19 mouse cellular contexts compared by ENCODE assay signal in genomic region chr4:123385028-123385427, GRCm38 (mm10). TPM values are rescaled to one million over a fixed set of nuclear protein-coding genes. Genes with fewer than 3 reads are reported as not detected.
DNase-seq lines count a peak whose midpoint lies in the region; ATAC-seq and TF ChIP-seq lines count a peak whose summit lies in the region.
"Had no signal": no experiment of that assay in that cellular context is flagged by ENCODE, and none has a peak within 500 bp of the region (broad histone marks: within the 10 kb centered on the region; RNA-seq: fewer than 3 reads in every experiment).

No protein-coding gene starts in this region.

- peak overlapping the region; percentile 46 for H3K27ac ChIP-seq in layer of hippocampus, adult 2 months
- H3K27ac ChIP-seq in hindbrain, embryonic 11.5 days (ENCODE audit: low read depth, low read length), result peak overlapping the region; percentile 75
- H3K27ac ChIP-seq in hindbrain, embryonic 16.5 days (ENCODE audit: low read depth, low read length), result peak overlapping the region; percentile 59; the same call in 1 of the 2 replicates
- H3K27ac ChIP-seq in neural tube, embryonic 13.5 days (replicated peaks), result peak overlapping the region; percentile 69

- H3K4me2 ChIP-seq in hindbrain, embryonic 11.5 days (replicated peaks; ENCODE audit: low read depth, low read length), result no peak overlapping the region
- H3K4me2 ChIP-seq in hindbrain, embryonic 16.5 days (ENCODE audit: low read length), result no peak overlapping the region
- no peak overlapping the region for H3K4me2 ChIP-seq in neural tube, embryonic 13.5 days

- no peaks in the 10 kb centered on the region for H3K27me3 ChIP-seq in hindbrain, embryonic 11.5 days (ENCODE audit: control insufficient read depth, insufficient read depth, low read length)
- no peaks in the 10 kb centered on the region for H3K27me3 ChIP-seq in hindbrain, embryonic 16.5 days (replicated peaks; ENCODE audit: control insufficient read depth, insufficient read depth, low read length)
- no peaks in the 10 kb centered on the region for H3K27me3 ChIP-seq in neural tube, embryonic 13.5 days

- peaks cover 27% of the 10 kb centered on the region for H3K36me3 ChIP-seq in hindbrain, embryonic 11.5 days (ENCODE audit: control insufficient read depth, insufficient read depth, low read length)
- peaks cover 40% of the 10 kb centered on the region for H3K36me3 ChIP-seq in hindbrain, embryonic 16.5 days (ENCODE audit: control insufficient read depth, insufficient read depth, low read length)
- H3K36me3 ChIP-seq in neural tube, embryonic 13.5 days, result peaks cover 91% of the 10 kb centered on the region

- ATAC-seq in hindbrain, embryonic 11.5 days (ENCODE audit: low FRiP score), result peak; percentile 57; the same call in 1 of the 2 replicates
- peak; percentile 63 for ATAC-seq in hindbrain, embryonic 16.5 days
- no peak for ATAC-seq in neural tube, embryonic 13.5 days (ENCODE audit: low read depth)
- ATAC-seq: lung, postnatal 0 days had no signal

- 30% methylated on average over 1 of the region's 1 CpGs for WGBS in hindbrain, embryonic 11.5 days
- 18% methylated on average over 1 of the region's 1 CpGs for WGBS in hindbrain, embryonic 16.5 days
- 21% methylated on average over 1 of the region's 1 CpGs for WGBS in neural tube, embryonic 13.5 days

- H3K9me3 ChIP-seq in hindbrain, embryonic 11.5 days (ENCODE audit: control insufficient read depth, low read length), result no peaks in the 10 kb centered on the region
- H3K9me3 ChIP-seq in hindbrain, embryonic 16.5 days (ENCODE audit: control insufficient read depth, low read length), result no peaks in the 10 kb centered on the region
- H3K9me3 ChIP-seq in neural tube, embryonic 13.5 days, result no peaks in the 10 kb centered on the region

- no peak overlapping the region for H3K9ac ChIP-seq in hindbrain, embryonic 11.5 days (ENCODE audit: low read depth, low read length)
- H3K9ac ChIP-seq in hindbrain, embryonic 16.5 days (ENCODE audit: low read depth, low read length), result no peak overlapping the region
- H3K9ac ChIP-seq in neural tube, embryonic 13.5 days, result no peak overlapping the region

- no peak for TF ChIP-seq CTCF in layer of hippocampus, adult 2 months (conservative IDR thresholded peaks at IDR 0.05)

- no peak for DNase-seq in layer of hippocampus, adult 2 months (ENCODE audit: low spot score in 2 of 2)
- DNase-seq in layer of hippocampus, adult 9-11 months, result no peak
- no peak for DNase-seq in hindbrain, embryonic 11.5 days (ENCODE audit: low spot score)
- no peak for DNase-seq in gastrocnemius, postnatal 10 days
- no peak for DNase-seq in retina, embryonic 14.5 days (ENCODE audit: low spot score)
- DNase-seq: adrenal gland, postnatal 36 days; cerebellum, adult 18-20 months; kidney, adult 11 months; left cerebral cortex, postnatal 4 days; liver; right cerebral cortex, postnatal 25 days; thymus, adult 2 months had no signal

- H3K4me1 ChIP-seq in hindbrain, embryonic 11.5 days (replicated peaks; ENCODE audit: control insufficient read depth, insufficient read depth, low read length), result no peaks in the 10 kb centered on the region
- H3K4me1 ChIP-seq in hindbrain, embryonic 16.5 days (ENCODE audit: control insufficient read depth, insufficient read depth, low read depth, low read length), result no peaks in the 10 kb centered on the region
- H3K4me1 ChIP-seq in neural tube, embryonic 13.5 days (replicated peaks), result peaks cover 3% of the 10 kb centered on the region; the same call in 1 of the 2 replicates

- no peak overlapping the region for H3K4me3 ChIP-seq in layer of hippocampus, adult 2 months
- H3K4me3 ChIP-seq in hindbrain, embryonic 11.5 days (ENCODE audit: low read depth, low read length), result no peak overlapping the region
- no peak overlapping the region for H3K4me3 ChIP-seq in hindbrain, embryonic 16.5 days (ENCODE audit: low read length)
- no peak overlapping the region for H3K4me3 ChIP-seq in neural tube, embryonic 13.5 days

RNA-seq across cellular contexts. Expression of gene Bmp8a, which starts 42.0 kb away (rescaled TPM):
- total RNA-seq in layer of hippocampus, adult 2 months (2021), result under 1 TPM in 1 of 2 experiments, not detected in 1; 0.15 TPM
- polyA plus RNA-seq in hindbrain, embryonic 11.5 days (2014; fragmentation: Nextera tagmentation; extraction: Ambion mirVana), result 0.06 and 0.13 TPM in 2 replicates
- polyA plus RNA-seq in hindbrain, embryonic 16.5 days (2015; fragmentation: Nextera tagmentation; extraction: Ambion mirVana), result 0.22 and 0.26 TPM in 2 replicates
- 0.28 and 0.33 TPM in 2 replicates for polyA plus RNA-seq in neural tube, embryonic 13.5 days (2015; fragmentation: Nextera tagmentation; extraction: Ambion mirVana)
- under 1 TPM in 1 of 2 experiments, not detected in 1; 0.59 TPM for total RNA-seq in gastrocnemius, postnatal 10 days (2021)
- total RNA-seq: heart, adult 8-10 months; hematopoietic stem cell, adult 5-6 weeks; monocyte, adult 5-6 weeks; neutrophil, adult 5-6 weeks had no signal
